Mouse (Mus musculus) G1E (cell line): Measurements from ENCODE around the gene Slc25a43.

Experiments
- CTCF ChIP-seq: IDR thresholded peaks from 2 replicates; pipeline ENCODE4 v1.5.1; 2012; ENCODE audit warnings: low read depth, low read length, inconsistent platforms, mixed read lengths
- GATA1 ChIP-seq: IDR thresholded peaks from 2 replicates; pipeline ENCODE4 v1.6.1; 2012; ENCODE audit warnings: borderline replicate concordance, low read length, inconsistent platforms, mixed read lengths

- TF ChIP-seq CTCF (no peak), GATA1 (no peak)
These were observed 76.1 kb downstream of the Slc25a43 start for GRCm38 (mm10) chrX:36819575-36819974.
